9 mouse cellular contexts compared by ENCODE assay signal in the genomic region with DNA sequence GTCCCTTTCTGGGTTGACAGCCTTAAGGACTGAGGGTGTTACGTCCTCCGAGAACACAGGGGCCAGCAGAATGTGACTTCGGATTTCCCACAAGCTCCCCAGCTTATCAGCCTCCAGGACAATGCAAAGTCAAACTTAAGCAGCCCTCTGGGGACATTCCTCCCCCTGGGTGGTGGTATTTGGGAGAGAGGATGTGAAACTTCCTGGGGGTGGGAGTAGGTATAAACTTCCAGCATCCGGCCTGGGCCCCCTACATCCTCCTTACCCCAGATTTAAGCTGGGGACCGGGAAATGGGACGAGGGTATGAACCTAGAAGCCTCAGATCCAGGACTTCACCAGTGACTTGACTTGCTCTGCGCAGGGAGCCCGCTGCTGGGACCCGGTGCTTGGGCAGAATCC. TPM values are rescaled to one million over a fixed set of nuclear protein-coding genes. Genes with fewer than 3 reads are reported as not detected.
DNase-seq lines count a peak whose midpoint lies in the region; ATAC-seq and TF ChIP-seq lines count a peak whose summit lies in the region.
"Had no signal": no experiment of that assay in that cellular context is flagged by ENCODE, and none has a peak within 500 bp of the region (broad histone marks: within the 10 kb centered on the region; RNA-seq: fewer than 3 reads in every experiment).

No protein-coding gene starts in this region.

- TF ChIP-seq RAD21 in CH12.LX (IDR thresholded peaks at IDR 0.05; ENCODE audit: low read depth, low read length) = no peak

- no peaks in the 10 kb centered on the region for H3K36me3 ChIP-seq in CH12.LX (replicated peaks in 1 of 2; ENCODE audit: control insufficient read depth in 1 of 2, insufficient read depth in 1 of 2, low read length in 1 of 2)
- H3K36me3 ChIP-seq in ES-E14 (ENCODE audit: control insufficient read depth, insufficient read depth, low read length, poor library complexity, severe bottlenecking) = no peaks in the 10 kb centered on the region
- no peaks in the 10 kb centered on the region for H3K36me3 ChIP-seq in hindbrain, embryonic 12.5 days
- no peaks in the 10 kb centered on the region for H3K36me3 ChIP-seq in lung, embryonic 15.5 days

- dilution Hi-C loops in CH12.LX (cut with MboI; ENCODE audit: extremely low pct_ligation_motif_present, extremely low pct_unique_long_range_greater_than_20kb, low sequenced_read_pairs) = no loop called here

- H3K9ac ChIP-seq in CH12.LX (ENCODE audit: insufficient read depth, low read depth) (peak overlapping the region; percentile 22), ES-E14 (ENCODE audit: insufficient read depth, low read depth, low read length, poor library complexity, severe bottlenecking) (peak overlapping the region; percentile 58)
- H3K9ac ChIP-seq in hindbrain, embryonic 12.5 days = peak overlapping the region; percentile 46
- H3K9ac ChIP-seq in lung, embryonic 15.5 days = peak overlapping the region; percentile 58

- no peak for TF ChIP-seq EP300 in CH12.LX (IDR thresholded peaks at IDR 0.05; ENCODE audit: low read length)

- 6% methylated on average over 9 of the region's 9 CpGs for WGBS in hindbrain, embryonic 12.5 days
- 6% methylated on average over 9 of the region's 9 CpGs for WGBS in lung, embryonic 15.5 days

- H3K79me2 ChIP-seq in CH12.LX (replicated peaks; ENCODE audit: control insufficient read depth, extremely low read depth, insufficient read depth, poor library complexity, severe bottlenecking) = no peaks in the 10 kb centered on the region

- no peak for ATAC-seq in hindbrain, embryonic 12.5 days (ENCODE audit: low FRiP score)
- ATAC-seq in lung, embryonic 15.5 days (ENCODE audit: borderline replicate concordance, extremely low read depth, low FRiP score, low TSS enrichment) = 0 out of 2 replicates have a peak, but pooled peaks have one; percentile 3
- ATAC-seq in erythroblast, adult 5-6 weeks (replicated peaks; ENCODE audit: low FRiP score, poor library complexity, severe bottlenecking) = no peak

- peak overlapping the region; percentile 48 for H3K4me2 ChIP-seq in CH12.LX (ENCODE audit: insufficient read depth, low read depth, poor library complexity, severe bottlenecking)
- peak overlapping the region; percentile 65 for H3K4me2 ChIP-seq in hindbrain, embryonic 12.5 days (replicated peaks)
- H3K4me2 ChIP-seq in lung, embryonic 15.5 days = peak overlapping the region; percentile 90

- H3K4me3 ChIP-seq in CH12.LX (replicated peaks in 1 of 3; ENCODE audit: low read depth in 2 of 3, low read length in 2 of 3, poor library complexity in 1 of 3) (peak overlapping the region; percentile 34 to 43 (median 41)), ES-E14 (ENCODE audit: insufficient read depth in 1 of 2, low read depth in 1 of 2, low read length in 2 of 2, poor library complexity in 1 of 2, severe bottlenecking in 1 of 2) (peak overlapping the region; percentile 48 to 56)
- H3K4me3 ChIP-seq in hindbrain, embryonic 12.5 days = peak overlapping the region; percentile 29
- H3K4me3 ChIP-seq in lung, embryonic 15.5 days = peak overlapping the region; percentile 44

- H3K9me3 ChIP-seq in CH12.LX (replicated peaks; ENCODE audit: low read length) (no peaks in the 10 kb centered on the region), ES-E14 (ENCODE audit: control insufficient read depth, insufficient read depth, low read depth, low read length) (no peaks in the 10 kb centered on the region)
- no peaks in the 10 kb centered on the region for H3K9me3 ChIP-seq in hindbrain, embryonic 12.5 days (replicated peaks)
- no peaks in the 10 kb centered on the region for H3K9me3 ChIP-seq in lung, embryonic 15.5 days

- H3K4me1 ChIP-seq in CH12.LX (ENCODE audit: control insufficient read depth in 1 of 2, insufficient read depth in 2 of 2) = peaks cover 3 to 39% of the 10 kb centered on the region in 2 experiments
- peaks cover 13 to 43% of the 10 kb centered on the region in 2 experiments for H3K4me1 ChIP-seq in ES-E14 (ENCODE audit: control insufficient read depth in 2 of 2, insufficient read depth in 2 of 2, low read length in 2 of 2, poor library complexity in 1 of 2)
- peaks cover 26% of the 10 kb centered on the region for H3K4me1 ChIP-seq in hindbrain, embryonic 12.5 days
- H3K4me1 ChIP-seq in lung, embryonic 15.5 days = peaks cover 79% of the 10 kb centered on the region

- no peak for TF ChIP-seq POLR2A in CH12.LX (IDR thresholded peaks at IDR 0.05; ENCODE audit: low read depth, low read length)

- H3K27me3 ChIP-seq in CH12.LX (replicated peaks) = peaks cover 55% of the 10 kb centered on the region
- H3K27me3 ChIP-seq in hindbrain, embryonic 12.5 days = peaks cover 46% of the 10 kb centered on the region
- peaks cover 16% of the 10 kb centered on the region; the same call in 1 of the 2 replicates for H3K27me3 ChIP-seq in lung, embryonic 15.5 days

- no peak overlapping the region for H3K27ac ChIP-seq in CH12.LX (ENCODE audit: insufficient read depth, low read depth)
- peak overlapping the region; percentile 76; the same call in 1 of the 2 replicates for H3K27ac ChIP-seq in ES-E14 (ENCODE audit: insufficient read depth, low read depth, low read length, poor library complexity, severe bottlenecking)
- H3K27ac ChIP-seq in hindbrain, embryonic 12.5 days = peak overlapping the region; percentile 30; the same call in 1 of the 2 replicates
- peak overlapping the region; percentile 96 for H3K27ac ChIP-seq in lung, embryonic 15.5 days
- H3K27ac ChIP-seq: macrophage had no signal

- no peak for DNase-seq in CH12.LX (ENCODE audit: extremely low read depth)
- DNase-seq in ES-E14 (ENCODE audit: low read depth, low spot score) = no peak
- DNase-seq in layer of hippocampus, adult 11-12 months (ENCODE audit: low spot score) = no peak
- no peak for DNase-seq in layer of hippocampus, postnatal 10 days (ENCODE audit: low spot score in 2 of 2)
- no peak for DNase-seq in gastrocnemius, postnatal 10 days

- no peak for TF ChIP-seq CTCF in CH12.LX (conservative IDR thresholded peaks at IDR 0.05 in 1 of 2, IDR thresholded peaks at IDR 0.05 in 1 of 2; ENCODE audit: low read depth in 2 of 2, low read length in 2 of 2)

- in situ Hi-C loops in CH12.LX (cut with MboI; ENCODE audit: low pct_ligation_motif_present, low pct_unique_long_range_greater_than_20kb, low sequenced_read_pairs) = loop anchor here (10.0 kb wide), 1 partner anchor 135 kb away; the partner anchor contains the start of gene Nlrx1
- in situ Hi-C loops in ES-E14 (cut with MboI; ENCODE audit: low sequenced_read_pairs in 2 of 2, unreplicated experiment in 2 of 2) = no loop called here

RNA-seq across cellular contexts. Expression of gene Mcam, which starts 4.6 kb away (rescaled TPM):
- total RNA-seq in CH12.LX (2012; rRNA removed) (0.98 and 1.1 TPM in 2 replicates), CH12.LX (2014; rRNA removed) (0.56 and 0.73 TPM in 2 replicates), ES-E14 (2012; rRNA removed) (53.1 and 108 TPM in 2 replicates)
- 0.40 and 0.57 TPM in 2 replicates for polyA plus RNA-seq in CH12.LX (2012; ENCODE audit: insufficient read length, low read depth)
- 14.5 and 15.4 TPM in 2 replicates for polyA plus RNA-seq in hindbrain, embryonic 12.5 days (2016; fragmentation: Nextera tagmentation; extraction: Ambion mirVana)
- polyA plus RNA-seq in lung, embryonic 15.5 days (2015; fragmentation: Nextera tagmentation; extraction: Ambion mirVana) = 86.2 and 92.9 TPM in 2 replicates
- total RNA-seq in layer of hippocampus, postnatal 10 days (2021) = 10 to 100 TPM; 18.8 to 21.8 TPM
- total RNA-seq in gastrocnemius, postnatal 10 days (2021) = 100 to 1,000 TPM; 107 to 115 TPM
- 0.77 TPM in 1 of 2 replicates, not detected in the other for total RNA-seq in erythroblast, adult 5-6 weeks (2015; ENCODE audit: low replicate concordance)
- total RNA-seq in erythroblast, adult 5-6 weeks (2017; ENCODE audit: low replicate concordance) = 0.60 TPM in 1 of 2 replicates, not detected in the other
- polyA plus RNA-seq: macrophage had no signal

RNA-seq across cellular contexts. Expression of gene Rnf26, which starts 16.3 kb away (rescaled TPM):
- total RNA-seq in CH12.LX (2012; rRNA removed) (15.3 and 15.4 TPM in 2 replicates), CH12.LX (2014; rRNA removed) (9.2 and 11.7 TPM in 2 replicates), ES-E14 (2012; rRNA removed) (19.9 and 23.1 TPM in 2 replicates)
- 31.5 and 40.0 TPM in 2 replicates for polyA plus RNA-seq in CH12.LX (2012; ENCODE audit: insufficient read length, low read depth)
- 57.1 and 61.4 TPM in 2 replicates for polyA plus RNA-seq in hindbrain, embryonic 12.5 days (2016; fragmentation: Nextera tagmentation; extraction: Ambion mirVana)
- 69.9 and 71.4 TPM in 2 replicates for polyA plus RNA-seq in lung, embryonic 15.5 days (2015; fragmentation: Nextera tagmentation; extraction: Ambion mirVana)
- total RNA-seq in layer of hippocampus, postnatal 10 days (2021) = 10 to 100 TPM; 30.5 to 30.6 TPM
- total RNA-seq in gastrocnemius, postnatal 10 days (2021) = 10 to 100 TPM; 13.0 to 15.1 TPM
- total RNA-seq in erythroblast, adult 5-6 weeks (2015; ENCODE audit: low replicate concordance) = 11.1 and 23.6 TPM in 2 replicates
- 13.5 and 15.6 TPM in 2 replicates for total RNA-seq in erythroblast, adult 5-6 weeks (2017; ENCODE audit: low replicate concordance)

RNA-seq across cellular contexts. Expression of gene Gm49380, which starts 16.3 kb away (rescaled TPM):
- total RNA-seq in CH12.LX (2012; rRNA removed) (not detected in 2 replicates), CH12.LX (2014; rRNA removed) (not detected in 2 replicates), ES-E14 (2012; rRNA removed) (0.18 and 0.26 TPM in 2 replicates)
- polyA plus RNA-seq in CH12.LX (2012; ENCODE audit: insufficient read length, low read depth) = not detected in 2 replicates
- polyA plus RNA-seq in hindbrain, embryonic 12.5 days (2016; fragmentation: Nextera tagmentation; extraction: Ambion mirVana) = 0.26 and 0.30 TPM in 2 replicates
- 0.17 and 0.21 TPM in 2 replicates for polyA plus RNA-seq in lung, embryonic 15.5 days (2015; fragmentation: Nextera tagmentation; extraction: Ambion mirVana)
- under 1 TPM in 1 of 2 experiments, not detected in 1; 0.43 TPM for total RNA-seq in layer of hippocampus, postnatal 10 days (2021)
- total RNA-seq in gastrocnemius, postnatal 10 days (2021) = under 1 TPM; 0.23 to 0.49 TPM
- total RNA-seq in erythroblast, adult 5-6 weeks (2015; ENCODE audit: low replicate concordance) = not detected in 2 replicates
- not detected in 2 replicates for total RNA-seq in erythroblast, adult 5-6 weeks (2017; ENCODE audit: low replicate concordance)

RNA-seq across cellular contexts. Expression of gene C1qtnf5, which starts 22.6 kb away (rescaled TPM):
- total RNA-seq in CH12.LX (2012; rRNA removed) (not detected in 2 replicates), CH12.LX (2014; rRNA removed) (not detected in 2 replicates), ES-E14 (2012; rRNA removed) (0.79 and 1.6 TPM in 2 replicates)
- polyA plus RNA-seq in CH12.LX (2012; ENCODE audit: insufficient read length, low read depth) = not detected in 2 replicates
- 1.4 and 1.8 TPM in 2 replicates for polyA plus RNA-seq in hindbrain, embryonic 12.5 days (2016; fragmentation: Nextera tagmentation; extraction: Ambion mirVana)
- polyA plus RNA-seq in lung, embryonic 15.5 days (2015; fragmentation: Nextera tagmentation; extraction: Ambion mirVana) = 6.3 and 6.5 TPM in 2 replicates
- total RNA-seq in layer of hippocampus, postnatal 10 days (2021) = 10 to 100 TPM; 16.0 to 17.6 TPM
- total RNA-seq in gastrocnemius, postnatal 10 days (2021) = 10 to 100 TPM; 25.9 to 26.0 TPM
- 2.1 TPM in 1 of 2 replicates, not detected in the other for total RNA-seq in erythroblast, adult 5-6 weeks (2015; ENCODE audit: low replicate concordance)
- not detected in 2 replicates for total RNA-seq in erythroblast, adult 5-6 weeks (2017; ENCODE audit: low replicate concordance)
- polyA plus RNA-seq: macrophage had no signal

RNA-seq across cellular contexts. Expression of gene Mfrp, which starts 28.1 kb away (rescaled TPM):
- total RNA-seq in CH12.LX (2012; rRNA removed) (0.04 TPM in 1 of 2 replicates, not detected in the other), CH12.LX (2014; rRNA removed) (not detected in 2 replicates), ES-E14 (2012; rRNA removed) (0.09 and 0.11 TPM in 2 replicates)
- not detected in 2 replicates for polyA plus RNA-seq in CH12.LX (2012; ENCODE audit: insufficient read length, low read depth)
- 0.14 and 0.30 TPM in 2 replicates for polyA plus RNA-seq in hindbrain, embryonic 12.5 days (2016; fragmentation: Nextera tagmentation; extraction: Ambion mirVana)
- 0.14 and 0.28 TPM in 2 replicates for polyA plus RNA-seq in lung, embryonic 15.5 days (2015; fragmentation: Nextera tagmentation; extraction: Ambion mirVana)
- total RNA-seq in layer of hippocampus, postnatal 10 days (2021) = 1 to 10 TPM in 1 of 2 experiments, not detected in 1; 2.4 TPM
- under 1 TPM in 1 of 2 experiments, not detected in 1; 0.18 TPM for total RNA-seq in gastrocnemius, postnatal 10 days (2021)
- total RNA-seq in erythroblast, adult 5-6 weeks (2015; ENCODE audit: low replicate concordance) = not detected in 2 replicates
- not detected in 2 replicates for total RNA-seq in erythroblast, adult 5-6 weeks (2017; ENCODE audit: low replicate concordance)
- polyA plus RNA-seq: macrophage had no signal

Comparison
In these comparisons a context has a peak if more than half of its experiments do, and no peak if none do; other contexts are left out.
1. RNA of gene Mcam, which starts 4.6 kb away (total RNA-seq): 107 to 115 TPM in gastrocnemius, postnatal 10 days, 53.1 to 108 TPM in ES-E14 and 18.8 to 21.8 TPM in layer of hippocampus, postnatal 10 days; 0.56 to 1.1 TPM in CH12.LX and 0.60 to 0.77 TPM in erythroblast, adult 5-6 weeks; every median in the first group is over 4 times any median in the second.
2. Peak in every context shown above with its lines, with median percentiles within 50 percentile points of each other: H3K4me2 ChIP-seq, H3K4me3 ChIP-seq and H3K9ac ChIP-seq.